Mouse (Mus musculus) embryonic facial prominence, embryonic 14.5 days (tissue): ENCODE data around the gene Ankrd33b. TPM values are rescaled to one million over a fixed set of nuclear protein-coding genes. Genes with fewer than 3 reads are reported as not detected.

Experiments used
- ATAC-seq: fragments of 200-750 bp; cut with Nextera tagmentation; 2 replicates; pipeline ENCODE4 v1.8.0; 2017; ENCODE audit warnings: low read depth, moderate number of reproducible peaks, moderate TSS enrichment
- DNase-seq: peaks from one replicate; pipeline ENCODE4 v3.0.0-alpha.2; 2015; ENCODE audit warnings: low spot score
- H3K27ac ChIP-seq: fragments of 300-500 bp; sonication (generic); replicated peaks from 2 replicates; pipeline ENCODE4 v1.5.1; 2014; ENCODE audit warnings: low read depth, mild to moderate bottlenecking, low read length, moderate library complexity
- H3K27me3 ChIP-seq: fragments of 300-500 bp; sonication (generic); replicated peaks from 2 replicates; pipeline ENCODE4 v1.6.1; 2014; ENCODE audit warnings: low read length; ENCODE audit not compliant: control insufficient read depth, insufficient read depth
- H3K36me3 ChIP-seq: fragments of 300-500 bp; sonication (generic); 2 replicates; pipeline ENCODE4 v1.6.1; 2014; ENCODE audit warnings: low read length, mixed read lengths; ENCODE audit not compliant: control insufficient read depth, insufficient read depth
- H3K4me1 ChIP-seq: fragments of 300-500 bp; sonication (generic); 2 replicates; pipeline ENCODE4 v1.6.1; 2014; ENCODE audit warnings: antibody characterized with exemption, low read length; ENCODE audit not compliant: control insufficient read depth, insufficient read depth
- H3K4me2 ChIP-seq: fragments of 300-500 bp; sonication (generic); 2 replicates; pipeline ENCODE4 v1.6.1; 2014; ENCODE audit warnings: low read depth, mild to moderate bottlenecking, low read length, moderate library complexity, mixed read lengths
- H3K4me3 ChIP-seq: fragments of 300-500 bp; sonication (generic); 2 replicates; pipeline ENCODE4 v1.5.1; 2014; ENCODE audit warnings: low read depth, mild to moderate bottlenecking, low read length
- H3K9ac ChIP-seq: fragments of 300-500 bp; sonication (generic); 2 replicates; pipeline ENCODE4 v1.6.1; 2014; ENCODE audit warnings: low read depth, mild to moderate bottlenecking, low read length, moderate library complexity, mixed read lengths
- H3K9me3 ChIP-seq: fragments of 300-500 bp; sonication (generic); 2 replicates; pipeline ENCODE4 v1.6.1; 2016; ENCODE audit warnings: low read length; ENCODE audit not compliant: control insufficient read depth
- WGBS: fragments of 180-500 bp; shearing (Covaris S2); extraction: QIAGEN DNeasy Blood & Tissue Kit; methylation state at CpG from one replicate; pipeline ENCODE4 v1.1.7; 2014; 5-methylcytosine and 5-hydroxymethylcytosine counted together
- polyA plus RNA-seq: library from polyadenylated mRNA; unstranded; fragments of >200 nt; fragmentation: Nextera tagmentation; extraction: Ambion mirVana; gene quantifications from 2 replicates; pipeline ENCODE4 v1.2.1, GENCODE M21; 2014

The Ankrd33b gene
- polyA plus RNA-seq, 1 experiment from 2014 or later, result 1.1 TPM

GRCm38 (mm10) chr15:31404346-31404745, 36.8 kb upstream of the Ankrd33b start:
- Histone ChIP-seq H3K4me1 (no peaks in the 10 kb centered on the region), H3K4me2 (no peak overlapping the region), H3K36me3 (no peaks in the 10 kb centered on the region), H3K9me3 (no peaks in the 10 kb centered on the region), H3K27me3 (no peaks in the 10 kb centered on the region), H3K4me3 (no peak overlapping the region), H3K27ac (no peak overlapping the region), H3K9ac (no peak overlapping the region)
- DNase-seq, result no peak
- WGBS, result 80% methylated on average over 8 of the region's 8 CpGs
- ATAC-seq, result no peak

- H3K4me1 ChIP-seq, result no peaks in the 10 kb centered on the region
- ATAC-seq (peak; percentile 44; the same call in 1 of the 2 replicates), DNase-seq (no peak)
- WGBS, result 74% methylated on average over 12 of the region's 12 CpGs
- no peaks in the 10 kb centered on the region for H3K36me3 ChIP-seq
- no peak overlapping the region for H3K27ac ChIP-seq
- no peak overlapping the region for H3K9ac ChIP-seq
- H3K4me3 ChIP-seq, result no peak overlapping the region
- no peak overlapping the region for H3K4me2 ChIP-seq
- no peaks in the 10 kb centered on the region for H3K9me3 ChIP-seq
- no peaks in the 10 kb centered on the region for H3K27me3 ChIP-seq
Observed at GRCm38 (mm10) chr15:31402200-31402892, 34.8 kb upstream of the Ankrd33b start.

GRCm38 (mm10) chr15:31400974-31401373, 33.4 kb upstream of the Ankrd33b start:
- DNase-seq, result no peak
- 42% methylated on average over 3 of the region's 3 CpGs for WGBS

DNA sequence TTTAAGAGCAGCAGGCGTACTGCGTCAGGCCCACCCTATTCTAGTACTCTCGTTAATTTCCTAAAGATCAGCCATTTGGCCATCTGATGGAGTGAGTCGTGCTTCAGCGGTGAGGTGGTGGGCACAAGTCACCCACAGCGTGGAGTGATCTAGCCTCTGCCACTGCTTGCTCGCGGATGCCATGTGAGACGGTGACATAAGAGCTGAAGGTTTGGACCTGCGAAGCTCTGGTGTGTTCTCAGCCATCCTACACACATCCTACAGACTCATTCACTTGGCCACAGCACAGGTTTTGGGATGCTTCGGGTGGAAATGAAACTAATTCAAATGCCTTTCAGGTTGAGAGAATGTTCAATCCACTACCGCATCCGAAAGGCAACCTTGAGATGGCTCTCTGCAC, 31.2 kb upstream of the Ankrd33b start:
- H3K27me3 ChIP-seq, result no peaks in the 10 kb centered on the region
- H3K9ac ChIP-seq, result no peak overlapping the region
- H3K4me1 ChIP-seq, result no peaks in the 10 kb centered on the region
- no peak overlapping the region for H3K4me3 ChIP-seq
- no peaks in the 10 kb centered on the region for H3K36me3 ChIP-seq
- DNase-seq (no peak), ATAC-seq (no peak)
- WGBS, result 95% methylated on average over 13 of the region's 13 CpGs
- no peak overlapping the region for H3K4me2 ChIP-seq
- H3K27ac ChIP-seq, result no peak overlapping the region
- H3K9me3 ChIP-seq, result no peaks in the 10 kb centered on the region

More at GRCm38 (mm10) chr15:31400974-31401373, 33.4 kb upstream of the Ankrd33b start:
- H3K9ac ChIP-seq, result no peak overlapping the region
- H3K36me3 ChIP-seq, result no peaks in the 10 kb centered on the region
- H3K4me1 ChIP-seq, result no peaks in the 10 kb centered on the region
- H3K4me3 ChIP-seq, result no peak overlapping the region
- H3K9me3 ChIP-seq, result no peaks in the 10 kb centered on the region
- ATAC-seq, result no peak
- no peaks in the 10 kb centered on the region for H3K27me3 ChIP-seq
- no peak overlapping the region for H3K4me2 ChIP-seq
- no peak overlapping the region for H3K27ac ChIP-seq

DNA sequence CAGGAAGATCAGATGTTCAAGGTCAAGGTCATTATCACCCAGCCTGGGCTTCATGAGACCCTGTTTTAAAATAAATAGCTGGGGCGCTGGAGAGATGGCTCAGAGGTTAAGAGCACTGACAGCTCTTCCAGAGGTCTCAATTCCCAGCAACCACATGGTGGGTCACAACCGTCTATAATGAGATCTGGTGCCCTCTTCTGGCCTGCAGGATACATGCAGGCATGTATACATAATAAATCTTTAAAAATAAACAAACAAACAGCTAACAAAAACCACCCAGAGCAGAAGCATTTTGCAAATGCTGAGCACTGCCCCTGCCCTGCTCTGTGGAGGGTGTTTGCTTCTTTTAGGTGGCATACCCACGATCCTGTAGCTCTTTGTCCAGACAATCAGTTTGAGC, 29.9 kb upstream of the Ankrd33b start:
- H3K4me1 ChIP-seq, result no peaks in the 10 kb centered on the region
- H3K4me3 ChIP-seq, result no peak overlapping the region
- no peak overlapping the region for H3K4me2 ChIP-seq
- 91% methylated on average over 3 of the region's 3 CpGs for WGBS
- H3K36me3 ChIP-seq, result no peaks in the 10 kb centered on the region
- H3K9ac ChIP-seq, result no peak overlapping the region
- no peak for DNase-seq
- ATAC-seq, result no peak
- H3K9me3 ChIP-seq, result no peaks in the 10 kb centered on the region
- H3K27ac ChIP-seq, result no peak overlapping the region
- H3K27me3 ChIP-seq, result no peaks in the 10 kb centered on the region

DNA sequence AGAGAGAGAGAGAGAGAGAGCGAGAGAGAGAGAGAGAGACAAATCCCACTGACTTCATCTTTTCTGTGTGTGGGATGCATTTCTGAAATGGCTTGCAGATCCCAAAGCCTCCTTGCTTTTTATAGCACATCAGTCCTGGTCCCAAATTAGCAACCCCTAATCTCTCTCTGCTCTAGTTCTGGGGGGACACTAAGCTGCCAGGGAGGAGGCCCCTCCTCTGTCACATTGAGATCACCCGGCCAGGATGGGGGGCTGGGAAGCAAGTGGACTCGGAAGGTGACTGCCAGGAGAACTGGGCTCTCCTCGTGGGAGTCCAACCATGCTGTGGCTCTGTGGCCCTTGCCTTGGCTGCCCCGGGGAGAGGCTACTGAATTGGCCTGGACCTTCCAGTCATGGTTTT, 29.2 kb upstream of the Ankrd33b start:
- H3K27me3 ChIP-seq, result no peaks in the 10 kb centered on the region
- H3K27ac ChIP-seq, result no peak overlapping the region
- ATAC-seq (no peak), DNase-seq (no peak)
- no peak overlapping the region for H3K4me3 ChIP-seq
- no peaks in the 10 kb centered on the region for H3K4me1 ChIP-seq
- no peak overlapping the region for H3K9ac ChIP-seq
- H3K9me3 ChIP-seq, result no peaks in the 10 kb centered on the region
- no peaks in the 10 kb centered on the region for H3K36me3 ChIP-seq
- WGBS, result 86% methylated on average over 5 of the region's 5 CpGs
- H3K4me2 ChIP-seq, result no peak overlapping the region

DNA sequence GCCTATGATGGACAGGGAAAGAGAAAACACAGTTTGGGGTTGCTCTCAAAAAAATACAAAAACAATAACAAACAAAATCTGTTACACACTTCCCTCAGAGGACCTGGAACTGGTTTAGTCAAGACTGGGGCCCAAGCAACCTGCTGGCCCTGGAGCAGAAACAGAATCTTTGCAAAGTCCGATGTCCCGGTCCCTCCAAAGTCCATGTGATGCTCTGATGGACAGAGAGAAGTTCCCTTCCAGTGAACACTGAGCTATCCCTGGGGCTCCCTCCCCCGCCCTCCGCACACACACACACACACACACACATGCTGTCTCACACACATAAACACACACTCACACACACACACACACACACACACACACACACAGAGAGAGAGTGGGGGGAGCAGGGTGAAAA, 28.5 kb upstream of the Ankrd33b start:
- Histone ChIP-seq H3K27me3 (no peaks in the 10 kb centered on the region), H3K36me3 (no peaks in the 10 kb centered on the region), H3K9me3 (no peaks in the 10 kb centered on the region), H3K4me3 (no peak overlapping the region), H3K4me1 (no peaks in the 10 kb centered on the region), H3K9ac (no peak overlapping the region), H3K27ac (no peak overlapping the region), H3K4me2 (no peak overlapping the region)
- no peak for DNase-seq
- 84% methylated on average over 4 of the region's 4 CpGs for WGBS
- ATAC-seq, result no peak

DNA sequence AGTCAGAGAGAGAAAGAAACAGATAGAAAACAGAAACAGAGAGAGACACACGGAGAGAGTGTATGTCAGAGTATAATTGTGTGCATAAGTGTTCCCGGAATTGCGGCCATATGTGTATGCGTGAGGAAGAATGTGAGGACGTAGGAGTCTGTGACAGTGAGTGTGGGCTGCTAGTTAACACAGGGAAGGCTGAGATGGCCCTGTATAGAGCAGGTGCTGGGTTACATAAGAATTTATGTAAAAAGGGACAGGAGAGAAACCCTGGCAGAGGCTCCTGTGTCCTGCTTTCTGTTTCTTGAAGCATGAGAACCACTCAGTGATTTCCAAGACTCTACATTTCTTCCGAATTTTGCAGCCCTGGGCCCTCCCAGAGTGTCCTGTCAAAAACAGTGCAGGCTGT, 25.9 kb upstream of the Ankrd33b start:
- Histone ChIP-seq H3K9ac (no peak overlapping the region), H3K9me3 (no peaks in the 10 kb centered on the region), H3K4me3 (no peak overlapping the region), H3K4me2 (no peak overlapping the region), H3K27ac (no peak overlapping the region), H3K36me3 (no peaks in the 10 kb centered on the region), H3K27me3 (no peaks in the 10 kb centered on the region), H3K4me1 (no peaks in the 10 kb centered on the region)
- ATAC-seq (no peak), DNase-seq (no peak)
- 67% methylated on average over 6 of the region's 6 CpGs for WGBS

DNA sequence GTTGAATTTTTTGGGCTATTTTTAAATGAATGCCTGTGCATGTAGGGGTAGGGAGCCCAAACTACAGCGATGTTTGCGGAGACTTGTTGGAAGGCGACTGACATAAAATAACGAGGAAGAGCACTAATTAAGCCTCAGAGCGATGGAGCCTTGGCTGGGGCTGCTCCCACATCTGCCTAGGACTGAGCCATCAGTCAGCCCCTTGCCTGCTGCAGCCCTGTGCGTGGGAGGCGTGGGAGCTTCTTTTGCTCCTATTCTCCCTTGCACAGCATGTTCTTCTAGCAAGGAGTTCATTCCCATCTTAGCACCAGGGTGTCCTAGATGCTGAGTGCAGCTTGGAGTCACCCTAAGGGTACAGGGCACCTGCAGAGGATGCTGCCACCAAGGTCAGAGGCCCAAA, 25.2 kb upstream of the Ankrd33b start:
- WGBS, result 80% methylated on average over 7 of the region's 7 CpGs
- DNase-seq, result no peak
- Histone ChIP-seq H3K4me2 (no peak overlapping the region), H3K4me3 (no peak overlapping the region), H3K9me3 (no peaks in the 10 kb centered on the region), H3K4me1 (no peaks in the 10 kb centered on the region), H3K9ac (no peak overlapping the region), H3K27ac (no peak overlapping the region), H3K36me3 (no peaks in the 10 kb centered on the region), H3K27me3 (no peaks in the 10 kb centered on the region)
- ATAC-seq, result no peak
